Mouse (Mus musculus): Measurements from ENCODE around the gene Vhl. TPM values are rescaled to one million over a fixed set of nuclear protein-coding genes. Genes with fewer than 3 reads are reported as not detected.

Vhl gene
- polyA plus RNA-seq, 1 experiment from 2014 or later, result 73.0 TPM

GRCm38 (mm10) chr6:113614997-113615396 lies 8.8 kb upstream of the Vhl start:
- no peak overlapping the region for H3K4me2 ChIP-seq (ENCODE audit: low read length)
- no peaks in the 10 kb centered on the region for H3K27me3 ChIP-seq (replicated peaks; ENCODE audit: control insufficient read depth, insufficient read depth, low read length)
- H3K4me1 ChIP-seq (ENCODE audit: control insufficient read depth, insufficient read depth, low read depth, low read length), result no peaks in the 10 kb centered on the region
- no peak overlapping the region for H3K4me3 ChIP-seq (ENCODE audit: low read length)
- H3K9ac ChIP-seq (ENCODE audit: low read depth, low read length), result no peak overlapping the region
- WGBS, result over 99% methylated on average over 8 of the region's 8 CpGs
- H3K9me3 ChIP-seq (ENCODE audit: control insufficient read depth, low read length), result no peaks in the 10 kb centered on the region
- H3K27ac ChIP-seq (ENCODE audit: low read depth, low read length), result no peak overlapping the region
- peaks cover 30% of the 10 kb centered on the region for H3K36me3 ChIP-seq (ENCODE audit: control insufficient read depth, insufficient read depth, low read length)
- ATAC-seq, result no peak

GRCm38 (mm10) chr6:113615489-113615888 lies 8.3 kb upstream of the Vhl start:
- Histone ChIP-seq H3K4me2 (ENCODE audit: low read length) (no peak overlapping the region), H3K4me3 (ENCODE audit: low read length) (no peak overlapping the region), H3K4me1 (ENCODE audit: control insufficient read depth, insufficient read depth, low read depth, low read length) (no peaks in the 10 kb centered on the region), H3K27me3 (replicated peaks; ENCODE audit: control insufficient read depth, insufficient read depth, low read length) (no peaks in the 10 kb centered on the region), H3K27ac (ENCODE audit: low read depth, low read length) (no peak overlapping the region), H3K9me3 (ENCODE audit: control insufficient read depth, low read length) (no peaks in the 10 kb centered on the region), H3K9ac (ENCODE audit: low read depth, low read length) (no peak overlapping the region), H3K36me3 (ENCODE audit: control insufficient read depth, insufficient read depth, low read length) (peaks cover 30% of the 10 kb centered on the region)
- no peak for ATAC-seq
- 95% methylated on average over 4 of the region's 4 CpGs for WGBS

- Histone ChIP-seq H3K4me2 (ENCODE audit: low read length) (peak overlapping the region; percentile 83), H3K27ac (ENCODE audit: low read depth, low read length) (no peak overlapping the region), H3K4me1 (ENCODE audit: control insufficient read depth, insufficient read depth, low read depth, low read length) (peaks cover 12% of the 10 kb centered on the region), H3K9ac (ENCODE audit: low read depth, low read length) (peak overlapping the region; percentile 82), H3K36me3 (ENCODE audit: control insufficient read depth, insufficient read depth, low read length) (peaks cover 3% of the 10 kb centered on the region; the same call in 1 of the 2 replicates), H3K9me3 (ENCODE audit: control insufficient read depth, low read length) (no peaks in the 10 kb centered on the region), H3K4me3 (ENCODE audit: low read length) (peak overlapping the region; percentile 85), H3K27me3 (replicated peaks; ENCODE audit: control insufficient read depth, insufficient read depth, low read length) (no peaks in the 10 kb centered on the region)
- no peak for ATAC-seq
- 73% methylated on average over 5 of the region's 5 CpGs for WGBS
These were observed 373 bp upstream of the Vhl start for GRCm38 (mm10) chr6:113623386-113623785.

- WGBS, result 29% methylated on average over 5 of the region's 5 CpGs
- H3K4me1 ChIP-seq (ENCODE audit: control insufficient read depth, insufficient read depth, low read depth, low read length), result peaks cover 12% of the 10 kb centered on the region
- H3K9ac ChIP-seq (ENCODE audit: low read depth, low read length), result peak overlapping the region; percentile 82
- no peak overlapping the region for H3K27ac ChIP-seq (ENCODE audit: low read depth, low read length)
- H3K9me3 ChIP-seq (ENCODE audit: control insufficient read depth, low read length), result no peaks in the 10 kb centered on the region
- H3K36me3 ChIP-seq (ENCODE audit: control insufficient read depth, insufficient read depth, low read length), result peaks cover 8% of the 10 kb centered on the region; the same call in 1 of the 2 replicates
- peak overlapping the region; percentile 85 for H3K4me3 ChIP-seq (ENCODE audit: low read length)
- no peak for ATAC-seq
- no peaks in the 10 kb centered on the region for H3K27me3 ChIP-seq (replicated peaks; ENCODE audit: control insufficient read depth, insufficient read depth, low read length)
- peak overlapping the region; percentile 83 for H3K4me2 ChIP-seq (ENCODE audit: low read length)
These were observed 1.4 kb downstream of the Vhl start for GRCm38 (mm10) chr6:113624989-113625770.

- Histone ChIP-seq H3K27me3 (replicated peaks; ENCODE audit: control insufficient read depth, insufficient read depth, low read length) (no peaks in the 10 kb centered on the region), H3K36me3 (ENCODE audit: control insufficient read depth, insufficient read depth, low read length) (peaks cover 22% of the 10 kb centered on the region), H3K4me1 (ENCODE audit: control insufficient read depth, insufficient read depth, low read depth, low read length) (peaks cover 5% of the 10 kb centered on the region), H3K27ac (ENCODE audit: low read depth, low read length) (no peak overlapping the region), H3K9me3 (ENCODE audit: control insufficient read depth, low read length) (no peaks in the 10 kb centered on the region), H3K4me2 (ENCODE audit: low read length) (no peak overlapping the region), H3K4me3 (ENCODE audit: low read length) (no peak overlapping the region), H3K9ac (ENCODE audit: low read depth, low read length) (no peak overlapping the region)
- 83% methylated on average over 5 of the region's 5 CpGs for WGBS
- ATAC-seq, result no peak
These were observed 6.6 kb downstream of the Vhl start for GRCm38 (mm10) chr6:113630322-113630721.

GRCm38 (mm10) chr6:113632863-113633262 lies 9.1 kb downstream of the Vhl start:
- no peak overlapping the region for H3K9ac ChIP-seq (ENCODE audit: low read depth, low read length)
- no peaks in the 10 kb centered on the region for H3K9me3 ChIP-seq (ENCODE audit: control insufficient read depth, low read length)
- H3K4me2 ChIP-seq (ENCODE audit: low read length), result no peak overlapping the region
- ATAC-seq, result no peak
- 98% methylated on average over 4 of the region's 4 CpGs for WGBS
- H3K4me1 ChIP-seq (ENCODE audit: control insufficient read depth, insufficient read depth, low read depth, low read length), result no peaks in the 10 kb centered on the region
- H3K4me3 ChIP-seq (ENCODE audit: low read length), result no peak overlapping the region
- no peak overlapping the region for H3K27ac ChIP-seq (ENCODE audit: low read depth, low read length)
- no peaks in the 10 kb centered on the region for H3K27me3 ChIP-seq (replicated peaks; ENCODE audit: control insufficient read depth, insufficient read depth, low read length)
- peaks cover 22% of the 10 kb centered on the region for H3K36me3 ChIP-seq (ENCODE audit: control insufficient read depth, insufficient read depth, low read length)

GRCm38 (mm10) chr6:113638302-113639040 lies 14.7 kb downstream of the Vhl start, which contains the start of gene Irak2:
Irak2 (plus strand) TSS chr6:113638467.
- ATAC-seq, result peak; percentile 97
- Histone ChIP-seq H3K9ac (ENCODE audit: low read depth, low read length) (peak within 1 kb of the TSS; percentile 69), H3K36me3 (ENCODE audit: control insufficient read depth, insufficient read depth, low read length) (no peaks in the 10 kb centered on the region), H3K4me1 (ENCODE audit: control insufficient read depth, insufficient read depth, low read depth, low read length) (no peaks in the 10 kb centered on the region), H3K4me3 (ENCODE audit: low read length) (peak within 1 kb of the TSS; percentile 47), H3K4me2 (ENCODE audit: low read length) (peak within 1 kb of the TSS; percentile 62), H3K27ac (ENCODE audit: low read depth, low read length) (0 out of 2 replicates have a peak within 1 kb of the TSS, but pooled peaks have one; percentile 29), H3K27me3 (replicated peaks; ENCODE audit: control insufficient read depth, insufficient read depth, low read length) (no peaks in the 10 kb centered on the region), H3K9me3 (ENCODE audit: control insufficient read depth, low read length) (no peaks in the 10 kb centered on the region)
- 8% methylated on average over 37 of the region's 37 CpGs for WGBS

- Histone ChIP-seq H3K4me1 (ENCODE audit: control insufficient read depth, insufficient read depth, low read depth, low read length) (no peaks in the 10 kb centered on the region), H3K9me3 (ENCODE audit: control insufficient read depth, low read length) (no peaks in the 10 kb centered on the region), H3K9ac (ENCODE audit: low read depth, low read length) (no peak overlapping the region), H3K4me3 (ENCODE audit: low read length) (no peak overlapping the region), H3K27me3 (replicated peaks; ENCODE audit: control insufficient read depth, insufficient read depth, low read length) (no peaks in the 10 kb centered on the region), H3K27ac (ENCODE audit: low read depth, low read length) (no peak overlapping the region), H3K4me2 (ENCODE audit: low read length) (no peak overlapping the region), H3K36me3 (ENCODE audit: control insufficient read depth, insufficient read depth, low read length) (no peaks in the 10 kb centered on the region)
- 88% methylated on average over 4 of the region's 4 CpGs for WGBS
- no peak for ATAC-seq
These were observed 15.4 kb downstream of the Vhl start for GRCm38 (mm10) chr6:113639201-113639600.

GRCm38 (mm10) chr6:113642605-113643004 lies 18.8 kb downstream of the Vhl start:
- H3K27me3 ChIP-seq (replicated peaks; ENCODE audit: control insufficient read depth, insufficient read depth, low read length), result no peaks in the 10 kb centered on the region
- H3K27ac ChIP-seq (ENCODE audit: low read depth, low read length), result no peak overlapping the region
- no peaks in the 10 kb centered on the region for H3K9me3 ChIP-seq (ENCODE audit: control insufficient read depth, low read length)
- H3K4me2 ChIP-seq (ENCODE audit: low read length), result no peak overlapping the region
- H3K4me1 ChIP-seq (ENCODE audit: control insufficient read depth, insufficient read depth, low read depth, low read length), result no peaks in the 10 kb centered on the region
- WGBS, result 85% methylated on average over 8 of the region's 8 CpGs
- no peak for ATAC-seq
- H3K4me3 ChIP-seq (ENCODE audit: low read length), result no peak overlapping the region
- H3K36me3 ChIP-seq (ENCODE audit: control insufficient read depth, insufficient read depth, low read length), result no peaks in the 10 kb centered on the region
- H3K9ac ChIP-seq (ENCODE audit: low read depth, low read length), result no peak overlapping the region

Measured in hindbrain, embryonic 16.5 days (tissue).